Mouse (Mus musculus) heart, embryonic 12.5 days (tissue): ENCODE data around the gene Rarg. TPM values are rescaled to one million over a fixed set of nuclear protein-coding genes. Genes with fewer than 3 reads are reported as not detected.

Experiments used
- ATAC-seq: fragments of 200-750 bp; cut with Nextera tagmentation; 2 replicates; pipeline ENCODE4 v1.8.0; 2017; ENCODE audit warnings: moderate TSS enrichment, moderate library complexity; ENCODE audit not compliant: insufficient number of reproducible peaks, low FRiP score
- H3K27ac ChIP-seq: fragments of 300-500 bp; sonication (generic); 2 replicates; pipeline ENCODE4 v1.5.1; 2016; ENCODE audit warnings: mild to moderate bottlenecking, moderate library complexity; ENCODE audit not compliant: poor library complexity, severe bottlenecking
- H3K27me3 ChIP-seq: fragments of 300-500 bp; sonication (generic); replicated peaks from 2 replicates; pipeline ENCODE4 v1.6.1; 2016; ENCODE audit warnings: mild to moderate bottlenecking, moderate library complexity
- H3K36me3 ChIP-seq: fragments of 300-500 bp; sonication (generic); 2 replicates; pipeline ENCODE4 v1.6.1; 2016; ENCODE audit warnings: mild to moderate bottlenecking, moderate library complexity
- H3K4me1 ChIP-seq: fragments of 300-500 bp; sonication (generic); replicated peaks from 2 replicates; pipeline ENCODE4 v1.6.1; 2016; ENCODE audit warnings: mild to moderate bottlenecking
- H3K4me2 ChIP-seq: fragments of 300-500 bp; sonication (generic); 2 replicates; pipeline ENCODE4 v1.6.1; 2016; ENCODE audit warnings: mild to moderate bottlenecking, moderate library complexity
- H3K4me3 ChIP-seq: fragments of 300-500 bp; sonication (generic); 2 replicates; pipeline ENCODE4 v1.5.1; 2016; ENCODE audit warnings: mild to moderate bottlenecking
- H3K9ac ChIP-seq: fragments of 300-500 bp; sonication (generic); 2 replicates; pipeline ENCODE4 v1.6.1; 2016; ENCODE audit warnings: mild to moderate bottlenecking, moderate library complexity
- H3K9me3 ChIP-seq: fragments of 300-500 bp; sonication (generic); replicated peaks from 2 replicates; pipeline ENCODE4 v1.6.1; 2016; ENCODE audit warnings: mild to moderate bottlenecking, moderate library complexity
- WGBS: fragments of 180-500 bp; shearing (Covaris S2); methylation state at CpG from one replicate; pipeline ENCODE4 v1.1.7; 2016; 5-methylcytosine and 5-hydroxymethylcytosine counted together
- polyA plus RNA-seq: library from polyadenylated mRNA; unstranded; fragments of >200 nt; fragmentation: Nextera tagmentation; extraction: Ambion mirVana; gene quantifications from 2 replicates; pipeline ENCODE4 v1.2.1, GENCODE M21; 2016

Gene Rarg
- polyA plus RNA-seq: 12.0 TPM in 2 replicates

GRCm38 (mm10) chr15:102257202-102258075 is at the start of gene Rarg:
TSS of gene Rarg (minus strand) at chr15:102257517.
- Histone ChIP-seq H3K4me2 (peak within 1 kb of the TSS; percentile 87), H3K36me3 (no peaks in the 10 kb centered on the region), H3K9me3 (no peaks in the 10 kb centered on the region), H3K4me3 (peak within 1 kb of the TSS; percentile 64), H3K9ac (peak within 1 kb of the TSS; percentile 78), H3K27ac (peak within 1 kb of the TSS; percentile 28), H3K27me3 (peaks cover 78% of the 10 kb centered on the region), H3K4me1 (peaks cover 22% of the 10 kb centered on the region)
- peak; percentile 29 for ATAC-seq
- 1% methylated on average over 44 of the region's 46 CpGs for WGBS

GRCm38 (mm10) chr15:102302542-102302941 is 45.2 kb upstream of the Rarg start:
- 0 out of 2 replicates have a peak, but pooled peaks cover 7% of the 10 kb centered on the region for H3K4me1 ChIP-seq
- H3K4me3 ChIP-seq: no peak overlapping the region
- no peaks in the 10 kb centered on the region for H3K27me3 ChIP-seq
- 16% methylated on average over 6 of the region's 6 CpGs for WGBS
- peak overlapping the region; percentile 61; the same call in 1 of the 2 replicates for H3K27ac ChIP-seq
- ATAC-seq: peak; percentile 70
- H3K36me3 ChIP-seq: peaks cover 74% of the 10 kb centered on the region
- no peak overlapping the region for H3K9ac ChIP-seq
- H3K9me3 ChIP-seq: no peaks in the 10 kb centered on the region
- no peak overlapping the region for H3K4me2 ChIP-seq

GRCm38 (mm10) chr15:102296368-102297006 is 39.2 kb upstream of the Rarg start:
- H3K36me3 ChIP-seq: peaks cover 34% of the 10 kb centered on the region
- peak overlapping the region; percentile 96 for H3K4me2 ChIP-seq
- H3K4me3 ChIP-seq: peak overlapping the region; percentile 82
- WGBS: 5% methylated on average over 24 of the region's 24 CpGs
- ATAC-seq: no peak; the same call in 1 of the 2 replicates
- H3K9ac ChIP-seq: peak overlapping the region; percentile 72
- peaks cover 16% of the 10 kb centered on the region; the same call in 1 of the 2 replicates for H3K4me1 ChIP-seq
- no peaks in the 10 kb centered on the region for H3K27me3 ChIP-seq
- H3K9me3 ChIP-seq: no peaks in the 10 kb centered on the region
- no peak overlapping the region for H3K27ac ChIP-seq

GRCm38 (mm10) chr15:102295633-102296367 is 38.5 kb upstream of the Rarg start, which contains the start of gene Espl1:
TSS of gene Espl1 (plus strand) at chr15:102296266.
- Histone ChIP-seq H3K27me3 (no peaks in the 10 kb centered on the region), H3K4me2 (peak within 1 kb of the TSS; percentile 96), H3K4me3 (peak within 1 kb of the TSS; percentile 82), H3K27ac (no peak within 1 kb of the TSS), H3K36me3 (peaks cover 28% of the 10 kb centered on the region), H3K9ac (peak within 1 kb of the TSS; percentile 72), H3K9me3 (no peaks in the 10 kb centered on the region), H3K4me1 (peaks cover 16% of the 10 kb centered on the region; the same call in 1 of the 2 replicates)
- 7% methylated on average over 25 of the region's 25 CpGs for WGBS
- peak; percentile 97 for ATAC-seq

- H3K4me1 ChIP-seq: peaks cover 14% of the 10 kb centered on the region
- H3K36me3 ChIP-seq: no peaks in the 10 kb centered on the region; the same call in 1 of the 2 replicates
- no peak for ATAC-seq
- no peaks in the 10 kb centered on the region for H3K9me3 ChIP-seq
- H3K4me2 ChIP-seq: no peak overlapping the region
- no peak overlapping the region for H3K9ac ChIP-seq
- no peak overlapping the region for H3K27ac ChIP-seq
- H3K4me3 ChIP-seq: no peak overlapping the region
- no peaks in the 10 kb centered on the region for H3K27me3 ChIP-seq
Observed at GRCm38 (mm10) chr15:102287395-102287794, 30.1 kb upstream of the Rarg start.

GRCm38 (mm10) chr15:102283648-102284047 is 26.3 kb upstream of the Rarg start:
- H3K36me3 ChIP-seq: peaks cover 18% of the 10 kb centered on the region
- H3K27me3 ChIP-seq: no peaks in the 10 kb centered on the region
- H3K4me2 ChIP-seq: no peak overlapping the region
- H3K9ac ChIP-seq: no peak overlapping the region
- H3K4me1 ChIP-seq: peaks cover 32% of the 10 kb centered on the region
- H3K27ac ChIP-seq: 0 out of 2 replicates have a peak overlapping the region, but pooled peaks have one; percentile 4
- no peak for ATAC-seq
- 46% methylated on average over 3 of the region's 3 CpGs for WGBS
- H3K4me3 ChIP-seq: no peak overlapping the region
- H3K9me3 ChIP-seq: no peaks in the 10 kb centered on the region

GRCm38 (mm10) chr15:102282463-102283292 is 25.4 kb upstream of the Rarg start:
- H3K27ac ChIP-seq: no peak overlapping the region
- peaks cover 18% of the 10 kb centered on the region for H3K36me3 ChIP-seq
- H3K27me3 ChIP-seq: no peaks in the 10 kb centered on the region
- WGBS: 70% methylated on average over 8 of the region's 8 CpGs
- ATAC-seq: no peak
- no peaks in the 10 kb centered on the region for H3K9me3 ChIP-seq
- no peak overlapping the region for H3K9ac ChIP-seq
- H3K4me2 ChIP-seq: no peak overlapping the region
- H3K4me3 ChIP-seq: no peak overlapping the region
- peaks cover 33% of the 10 kb centered on the region for H3K4me1 ChIP-seq

GRCm38 (mm10) chr15:102280623-102281022 is 23.3 kb upstream of the Rarg start:
- no peak for ATAC-seq
- no peak overlapping the region for H3K4me3 ChIP-seq
- no peaks in the 10 kb centered on the region for H3K9me3 ChIP-seq
- 94% methylated on average over 19 of the region's 19 CpGs for WGBS
- H3K27me3 ChIP-seq: no peaks in the 10 kb centered on the region
- H3K27ac ChIP-seq: no peak overlapping the region
- peaks cover 33% of the 10 kb centered on the region for H3K4me1 ChIP-seq
- 0 out of 2 replicates have a peak overlapping the region, but pooled peaks have one; percentile 83 for H3K9ac ChIP-seq
- peak overlapping the region; percentile 90 for H3K4me2 ChIP-seq
- H3K36me3 ChIP-seq: peaks cover 18% of the 10 kb centered on the region

GRCm38 (mm10) chr15:102279783-102280520 is 22.6 kb upstream of the Rarg start:
- peak overlapping the region; percentile 65 for H3K4me3 ChIP-seq
- H3K36me3 ChIP-seq: peaks cover 18% of the 10 kb centered on the region
- peak overlapping the region; percentile 90 for H3K4me2 ChIP-seq
- peak overlapping the region; percentile 83 for H3K9ac ChIP-seq
- H3K9me3 ChIP-seq: no peaks in the 10 kb centered on the region
- peak overlapping the region; percentile 81 for H3K27ac ChIP-seq
- H3K4me1 ChIP-seq: peaks cover 29% of the 10 kb centered on the region
- no peaks in the 10 kb centered on the region for H3K27me3 ChIP-seq
- 23% methylated on average over 13 of the region's 13 CpGs for whole genome bisulfite sequencing
- ATAC-seq: peak; percentile 18; the same call in 1 of the 2 replicates
